Mouse (Mus musculus) lung, embryonic 16.5 days (tissue): ENCODE results near the gene Kcnv2. TPM values are rescaled to one million over a fixed set of nuclear protein-coding genes. Genes with fewer than 3 reads are reported as not detected.
A peak's percentile ranks its signal among the peaks of the same experiment; 100 is the strongest.

ENCODE experiments used
- ATAC-seq: fragments of 200-750 bp; cut with Nextera tagmentation; 2 replicates; pipeline ENCODE4 v1.8.0; 2017; ENCODE audit warnings: low read depth, mild to moderate bottlenecking, moderate library complexity
- H3K27ac ChIP-seq: fragments of 300-500 bp; sonication (generic); 2 replicates; pipeline ENCODE4 v1.5.1; 2014; ENCODE audit warnings: mild to moderate bottlenecking, control low read depth, low read length
- H3K27me3 ChIP-seq: fragments of 300-500 bp; sonication (generic); 2 replicates; pipeline ENCODE4 v1.6.1; 2014; ENCODE audit warnings: low read depth, low read length, mixed read lengths; ENCODE audit not compliant: control insufficient read depth, insufficient read depth
- H3K36me3 ChIP-seq: fragments of 300-500 bp; sonication (generic); 2 replicates; pipeline ENCODE4 v1.6.1; 2014; ENCODE audit warnings: low read length; ENCODE audit not compliant: control insufficient read depth, insufficient read depth
- H3K4me1 ChIP-seq: fragments of 300-500 bp; sonication (generic); replicated peaks from 2 replicates; pipeline ENCODE4 v1.6.1; 2014; ENCODE audit warnings: low read length, mixed read lengths; ENCODE audit not compliant: control insufficient read depth, insufficient read depth
- H3K4me2 ChIP-seq: fragments of 300-500 bp; sonication (generic); 2 replicates; pipeline ENCODE4 v1.6.1; 2014; ENCODE audit warnings: low read depth, low read length, control low read depth
- H3K4me3 ChIP-seq: fragments of 300-500 bp; sonication (generic); 2 replicates; pipeline ENCODE4 v1.5.1; 2014; ENCODE audit warnings: mild to moderate bottlenecking, low read length, control low read depth
- H3K9ac ChIP-seq: fragments of 300-500 bp; sonication (generic); 2 replicates; pipeline ENCODE4 v1.6.1; 2014; ENCODE audit warnings: low read length, control low read depth
- H3K9me3 ChIP-seq: fragments of 300-500 bp; sonication (generic); 2 replicates; pipeline ENCODE4 v1.6.1; 2016; ENCODE audit warnings: low read length; ENCODE audit not compliant: control insufficient read depth
- WGBS: fragments of 180-500 bp; shearing (Covaris S2); extraction: QIAGEN DNeasy Blood & Tissue Kit; methylation state at CpG from one replicate; pipeline ENCODE4 v1.1.7; 2014; 5-methylcytosine and 5-hydroxymethylcytosine counted together
- polyA plus RNA-seq: library from polyadenylated mRNA; unstranded; fragments of >200 nt; fragmentation: Nextera tagmentation; extraction: Ambion mirVana; gene quantifications from 2 replicates; pipeline ENCODE4 v1.2.1, GENCODE M21; 2015

The Kcnv2 gene
- polyA plus RNA-seq, 1 experiment from 2014 or later, result 0.08 TPM

- 62% methylated on average over 5 of the region's 5 CpGs for WGBS
- Histone ChIP-seq H3K4me1 (no peaks in the 10 kb centered on the region), H3K9me3 (no peaks in the 10 kb centered on the region), H3K27ac (no peak overlapping the region), H3K36me3 (no peaks in the 10 kb centered on the region), H3K27me3 (no peaks in the 10 kb centered on the region), H3K9ac (no peak overlapping the region), H3K4me3 (no peak overlapping the region), H3K4me2 (no peak overlapping the region)
- ATAC-seq, result no peak
These were observed 5.1 kb upstream of the Kcnv2 start for GRCm38 (mm10) chr19:27317337-27317736.

GRCm38 (mm10) chr19:27322911-27323627 is 681 bp downstream of the Kcnv2 start:
- no peaks in the 10 kb centered on the region for H3K9me3 ChIP-seq
- no peaks in the 10 kb centered on the region for H3K27me3 ChIP-seq
- no peaks in the 10 kb centered on the region for H3K4me1 ChIP-seq
- no peak for ATAC-seq
- no peak overlapping the region for H3K9ac ChIP-seq
- H3K4me2 ChIP-seq, result no peak overlapping the region
- 91% methylated on average over 42 of the region's 42 CpGs for WGBS
- H3K36me3 ChIP-seq, result no peaks in the 10 kb centered on the region
- no peak overlapping the region for H3K4me3 ChIP-seq
- H3K27ac ChIP-seq, result no peak overlapping the region

GRCm38 (mm10) chr19:27325558-27325957 is 3.2 kb downstream of the Kcnv2 start:
- no peak overlapping the region for H3K4me3 ChIP-seq
- no peaks in the 10 kb centered on the region for H3K9me3 ChIP-seq
- no peak overlapping the region for H3K9ac ChIP-seq
- H3K4me2 ChIP-seq, result no peak overlapping the region
- ATAC-seq, result no peak
- 50% methylated on average over 6 of the region's 6 CpGs for WGBS
- H3K4me1 ChIP-seq, result 0 out of 2 replicates have a peak, but pooled peaks cover 2% of the 10 kb centered on the region
- H3K27ac ChIP-seq, result no peak overlapping the region
- H3K36me3 ChIP-seq, result no peaks in the 10 kb centered on the region
- no peaks in the 10 kb centered on the region for H3K27me3 ChIP-seq

GRCm38 (mm10) chr19:27327569-27327968 is 5.2 kb downstream of the Kcnv2 start:
- 81% methylated on average over 6 of the region's 6 CpGs for WGBS
- no peak for ATAC-seq
- H3K36me3 ChIP-seq, result no peaks in the 10 kb centered on the region
- H3K9ac ChIP-seq, result no peak overlapping the region
- H3K27ac ChIP-seq, result no peak overlapping the region
- H3K4me1 ChIP-seq, result 0 out of 2 replicates have a peak, but pooled peaks cover 4% of the 10 kb centered on the region
- no peak overlapping the region for H3K4me3 ChIP-seq
- H3K4me2 ChIP-seq, result no peak overlapping the region
- no peaks in the 10 kb centered on the region for H3K9me3 ChIP-seq
- H3K27me3 ChIP-seq, result no peaks in the 10 kb centered on the region; the same call in 1 of the 2 replicates

GRCm38 (mm10) chr19:27328166-27328565 is 5.8 kb downstream of the Kcnv2 start:
- Histone ChIP-seq H3K36me3 (no peaks in the 10 kb centered on the region), H3K27ac (no peak overlapping the region), H3K4me1 (0 out of 2 replicates have a peak, but pooled peaks cover 4% of the 10 kb centered on the region), H3K9ac (no peak overlapping the region), H3K4me2 (no peak overlapping the region), H3K9me3 (no peaks in the 10 kb centered on the region), H3K27me3 (no peaks in the 10 kb centered on the region; the same call in 1 of the 2 replicates), H3K4me3 (no peak overlapping the region)
- peak; percentile 47; the same call in 1 of the 2 replicates for ATAC-seq
- WGBS, result 50% methylated on average over 3 of the region's 3 CpGs

GRCm38 (mm10) chr19:27328644-27329043 is 6.3 kb downstream of the Kcnv2 start:
- Histone ChIP-seq H3K4me2 (no peak overlapping the region), H3K27me3 (no peaks in the 10 kb centered on the region; the same call in 1 of the 2 replicates), H3K4me1 (0 out of 2 replicates have a peak, but pooled peaks cover 4% of the 10 kb centered on the region), H3K36me3 (no peaks in the 10 kb centered on the region), H3K9ac (no peak overlapping the region), H3K9me3 (no peaks in the 10 kb centered on the region), H3K4me3 (no peak overlapping the region), H3K27ac (no peak overlapping the region)
- 71% methylated on average over 4 of the region's 4 CpGs for WGBS
- ATAC-seq, result peak; percentile 54; the same call in 1 of the 2 replicates

- H3K4me2 ChIP-seq, result no peak overlapping the region
- H3K27me3 ChIP-seq, result no peaks in the 10 kb centered on the region; the same call in 1 of the 2 replicates
- 54% methylated on average over 6 of the region's 6 CpGs for WGBS
- H3K27ac ChIP-seq, result no peak overlapping the region
- H3K9me3 ChIP-seq, result no peaks in the 10 kb centered on the region
- H3K9ac ChIP-seq, result no peak overlapping the region
- H3K4me3 ChIP-seq, result no peak overlapping the region
- 0 out of 2 replicates have a peak, but pooled peaks have one; percentile 13 for ATAC-seq
- no peaks in the 10 kb centered on the region for H3K36me3 ChIP-seq
- H3K4me1 ChIP-seq, result 0 out of 2 replicates have a peak, but pooled peaks cover 4% of the 10 kb centered on the region
These were observed 9.9 kb downstream of the Kcnv2 start for GRCm38 (mm10) chr19:27332207-27332794.

- Histone ChIP-seq H3K4me2 (no peak overlapping the region), H3K27ac (no peak overlapping the region), H3K9me3 (no peaks in the 10 kb centered on the region), H3K27me3 (no peaks in the 10 kb centered on the region; the same call in 1 of the 2 replicates), H3K4me1 (0 out of 2 replicates have a peak, but pooled peaks cover 2% of the 10 kb centered on the region), H3K4me3 (no peak overlapping the region), H3K36me3 (no peaks in the 10 kb centered on the region), H3K9ac (no peak overlapping the region)
- ATAC-seq, result peak; percentile 39
- 67% methylated on average over 4 of the region's 4 CpGs for WGBS
These were observed 13.9 kb downstream of the Kcnv2 start for GRCm38 (mm10) chr19:27336126-27336917.

GRCm38 (mm10) chr19:27346501-27346900 is 24.1 kb downstream of the Kcnv2 start:
- H3K4me1 ChIP-seq, result no peaks in the 10 kb centered on the region
- no peak for ATAC-seq
- WGBS, result 45% methylated on average over 1 of the region's 1 CpGs
- no peak overlapping the region for H3K9ac ChIP-seq
- H3K36me3 ChIP-seq, result no peaks in the 10 kb centered on the region
- no peaks in the 10 kb centered on the region for H3K9me3 ChIP-seq
- no peak overlapping the region for H3K4me2 ChIP-seq
- no peaks in the 10 kb centered on the region for H3K27me3 ChIP-seq
- no peak overlapping the region for H3K4me3 ChIP-seq
- H3K27ac ChIP-seq, result no peak overlapping the region
